Mouse (Mus musculus) limb, embryonic 10.5 days (tissue): Measurements from ENCODE around the gene Ifne. TPM values are rescaled to one million over a fixed set of nuclear protein-coding genes. Genes with fewer than 3 reads are reported as not detected.
"Not testable (repeated sequence)": the region's sequence is repeated elsewhere in the genome, so short reads cannot be mapped to it uniquely, and the experiment has no call there.

Source experiments
- DNase-seq: peaks from one replicate; pipeline ENCODE4 v3.0.0-alpha.2; 2017; ENCODE audit warnings: low spot score
- H3K27ac ChIP-seq: fragments of 300-500 bp; sonication (generic); 2 replicates; pipeline ENCODE4 v1.5.1; 2016; ENCODE audit warnings: mild to moderate bottlenecking
- H3K27me3 ChIP-seq: fragments of 300-500 bp; sonication (generic); 2 replicates; pipeline ENCODE4 v1.6.1; 2016; ENCODE audit warnings: low read depth, mild to moderate bottlenecking; ENCODE audit not compliant: poor library complexity, severe bottlenecking
- H3K36me3 ChIP-seq: fragments of 300-500 bp; sonication (generic); 2 replicates; pipeline ENCODE4 v1.6.1; 2016; ENCODE audit warnings: mild to moderate bottlenecking, moderate library complexity
- H3K4me1 ChIP-seq: fragments of 300-500 bp; sonication (generic); 2 replicates; pipeline ENCODE4 v1.6.1; 2016
- H3K4me3 ChIP-seq: fragments of 300-500 bp; sonication (generic); 2 replicates; pipeline ENCODE4 v1.5.1; 2016; ENCODE audit warnings: mild to moderate bottlenecking, moderate library complexity
- H3K9me3 ChIP-seq: fragments of 300-500 bp; sonication (generic); replicated peaks from 2 replicates; pipeline ENCODE4 v1.6.1; 2016; ENCODE audit warnings: mild to moderate bottlenecking
- WGBS: fragments of 180-500 bp; shearing (Covaris S2); methylation state at CpG from one replicate; pipeline ENCODE4 v1.1.7; 2016; 5-methylcytosine and 5-hydroxymethylcytosine counted together
- microRNA counts: library from miRNA; unstranded; fragments of <30 nt; microRNA quantifications from one replicate; lab custom pipeline; 2017
- microRNA-seq: library from miRNA; unstranded; fragments of <30 nt; microRNA quantifications from one replicate; pipeline ENCODE4, GENCODE M21; 2017
- polyA plus RNA-seq: library from polyadenylated mRNA; unstranded; fragments of >200 nt; fragmentation: Nextera tagmentation; extraction: Ambion mirVana; gene quantifications from 2 replicates; pipeline ENCODE4 v1.2.1, GENCODE M21; 2016

Gene Ifne
- polyA plus RNA-seq, 1 experiment from 2014 or later: not detected

- Histone ChIP-seq H3K4me1 (peaks cover 25% of the 10 kb centered on the region), H3K4me3 (no peak overlapping the region), H3K27me3 (peaks cover 26% of the 10 kb centered on the region), H3K9me3 (no peaks in the 10 kb centered on the region), H3K27ac (no peak overlapping the region), H3K36me3 (no peaks in the 10 kb centered on the region)
- WGBS: 11% methylated on average over 7 of the region's 7 CpGs
- no peak for DNase-seq
Observed at GRCm38 (mm10) chr4:88863309-88863708, 16.7 kb downstream of the Ifne start.

- DNase-seq: no peak
- Histone ChIP-seq H3K27me3 (peaks cover 9% of the 10 kb centered on the region), H3K36me3 (no peaks in the 10 kb centered on the region), H3K4me3 (no peak overlapping the region), H3K27ac (no peak overlapping the region), H3K4me1 (peaks cover 7% of the 10 kb centered on the region), H3K9me3 (no peaks in the 10 kb centered on the region)
Observed at GRCm38 (mm10) chr4:88859214-88859613, 20.8 kb downstream of the Ifne start.

GRCm38 (mm10) chr4:88851026-88851763, 28.8 kb downstream of the Ifne start:
- DNase-seq: no peak
- Histone ChIP-seq H3K9me3 (no peaks in the 10 kb centered on the region), H3K4me1 (no peaks in the 10 kb centered on the region), H3K27me3 (no peaks in the 10 kb centered on the region), H3K4me3 (no peak overlapping the region), H3K36me3 (no peaks in the 10 kb centered on the region), H3K27ac (no peak overlapping the region)
- WGBS: 81% methylated on average over 4 of the region's 4 CpGs

GRCm38 (mm10) chr4:88849698-88850097, 30.3 kb downstream of the Ifne start, which contains the start of gene Ifna1:
Gene Ifna1 (plus strand): TSS chr4:88850087.
- no peak within 1 kb of the TSS for H3K4me3 ChIP-seq
- H3K9me3 ChIP-seq: no peaks in the 10 kb centered on the region
- H3K36me3 ChIP-seq: no peaks in the 10 kb centered on the region
- H3K27ac ChIP-seq: no peak within 1 kb of the TSS
- no peak for DNase-seq
- no peaks in the 10 kb centered on the region for H3K27me3 ChIP-seq
- H3K4me1 ChIP-seq: no peaks in the 10 kb centered on the region
- 89% methylated on average over 1 of the region's 1 CpGs for WGBS

GRCm38 (mm10) chr4:88845334-88845733, 34.7 kb downstream of the Ifne start:
- DNase-seq: no peak
- 46% methylated on average over 2 of the region's 2 CpGs for WGBS
- Histone ChIP-seq H3K4me1 (no peaks in the 10 kb centered on the region), H3K27ac (no peak overlapping the region), H3K36me3 (no peaks in the 10 kb centered on the region), H3K9me3 (no peaks in the 10 kb centered on the region), H3K27me3 (no peaks in the 10 kb centered on the region), H3K4me3 (no peak overlapping the region)

GRCm38 (mm10) chr4:88841438-88841911, 38.5 kb downstream of the Ifne start, which contains the start of gene Ifna4:
Gene Ifna4 (plus strand): TSS chr4:88841861.
- Histone ChIP-seq H3K27me3 (no peaks in the 10 kb centered on the region), H3K4me1 (no peaks in the 10 kb centered on the region), H3K9me3 (no peaks in the 10 kb centered on the region), H3K27ac (no peak within 1 kb of the TSS), H3K36me3 (no peaks in the 10 kb centered on the region), H3K4me3 (no peak within 1 kb of the TSS)
- DNase-seq: no peak
- WGBS: 65% methylated on average over 2 of the region's 2 CpGs

- WGBS: 92% methylated on average over 3 of the region's 3 CpGs
- Histone ChIP-seq H3K36me3 (no peaks in the 10 kb centered on the region), H3K4me3 (no peak overlapping the region), H3K4me1 (no peaks in the 10 kb centered on the region), H3K27me3 (no peaks in the 10 kb centered on the region), H3K9me3 (no peaks in the 10 kb centered on the region), H3K27ac (no peak overlapping the region)
- no peak for DNase-seq
Observed at GRCm38 (mm10) chr4:88840058-88840457, 39.9 kb downstream of the Ifne start.

- 50% methylated on average over 3 of the region's 3 CpGs for WGBS
- DNase-seq: no peak
- H3K4me3 ChIP-seq: no peak overlapping the region
- H3K9me3 ChIP-seq: no peaks in the 10 kb centered on the region
- no peaks in the 10 kb centered on the region for H3K4me1 ChIP-seq
- no peak overlapping the region for H3K27ac ChIP-seq
- H3K36me3 ChIP-seq: no peaks in the 10 kb centered on the region
- no peaks in the 10 kb centered on the region for H3K27me3 ChIP-seq
Observed at GRCm38 (mm10) chr4:88838828-88839227, 41.2 kb downstream of the Ifne start.

GRCm38 (mm10) chr4:88835225-88835624, 44.8 kb downstream of the Ifne start, which contains the start of gene Ifna5:
Gene Ifna5 (plus strand): TSS chr4:88835525.
- DNase-seq, H3K36me3 ChIP-seq, H3K27ac ChIP-seq, H3K4me1 ChIP-seq, H3K27me3 ChIP-seq, H3K4me3 ChIP-seq, H3K9me3 ChIP-seq: not testable (repeated sequence)
- 85% methylated on average over 1 of the region's 1 CpGs for WGBS

- no peaks in the 10 kb centered on the region for H3K27me3 ChIP-seq
- no peak for DNase-seq
- H3K9me3 ChIP-seq: no peaks in the 10 kb centered on the region
- H3K27ac ChIP-seq: no peak overlapping the region
- H3K4me1 ChIP-seq: no peaks in the 10 kb centered on the region
- no peaks in the 10 kb centered on the region for H3K36me3 ChIP-seq
- 33% methylated on average over 4 of the region's 4 CpGs for WGBS
- H3K4me3 ChIP-seq: no peak overlapping the region
Observed at GRCm38 (mm10) chr4:88830523-88830922, 49.5 kb downstream of the Ifne start.

MicroRNA genes within 50 kb of the gene (microRNA counts, 519-probe panel; counts per million panel counts)
- microRNA mmu-miR-31 (lab: Ali Mortazavi, UCI): 684 counts per million, percentile 72 among the panel's probes with 10 or more counts

Small RNA genes within 50 kb of the gene (microRNA-seq; reads per million reads assigned to microRNA genes)
- gene Mir31: 61.8 reads per million, percentile 43 among the genes with 10 or more reads in this experiment

Other genes starting within 250 kb of the Ifne start
- gene C87499, start 245.8 kb downstream of the Ifne start, polyA plus RNA-seq: not detected in 2 replicates
- gene Ifna13, start 235.7 kb downstream of the Ifne start, polyA plus RNA-seq: 0.24 TPM in 1 of 2 replicates, not detected in the other
- gene Ifna16, start 203.3 kb downstream of the Ifne start, polyA plus RNA-seq: not detected in 2 replicates
- not detected in 2 replicates for gene Ifna2, start 196.3 kb downstream of the Ifne start, polyA plus RNA-seq
- gene Ifnab, start 188.8 kb downstream of the Ifne start, polyA plus RNA-seq: not detected in 2 replicates
- gene Gm26566, start 158.4 kb downstream of the Ifne start, polyA plus RNA-seq: 1.1 and 1.5 TPM in 2 replicates
- gene Klhl9, start 157.7 kb downstream of the Ifne start, polyA plus RNA-seq: 82.7 and 106 TPM in 2 replicates
- 0.33 TPM in 1 of 2 replicates, not detected in the other for gene Gm13271, start 125.3 kb downstream of the Ifne start, polyA plus RNA-seq
- gene Gm13283, start 120.1 kb downstream of the Ifne start, polyA plus RNA-seq: 0.40 and 0.54 TPM in 2 replicates
- gene Gm13290, start 106.4 kb downstream of the Ifne start, polyA plus RNA-seq: 0.74 and 0.94 TPM in 2 replicates
- gene Gm13289, start 103.3 kb downstream of the Ifne start, polyA plus RNA-seq: not detected in 2 replicates
- gene Gm13272, start 100.4 kb downstream of the Ifne start, polyA plus RNA-seq: not detected in 2 replicates
- gene Ifnz, start 98.1 kb downstream of the Ifne start, polyA plus RNA-seq: 0.16 and 0.39 TPM in 2 replicates
- gene Gm13276, start 94.5 kb downstream of the Ifne start, polyA plus RNA-seq: not detected in 2 replicates
- gene Gm13277, start 91.6 kb downstream of the Ifne start, polyA plus RNA-seq: not detected in 2 replicates
- not detected in 2 replicates for gene Gm13278, start 88.7 kb downstream of the Ifne start, polyA plus RNA-seq
- gene Gm13275, start 85.7 kb downstream of the Ifne start, polyA plus RNA-seq: not detected in 2 replicates
- gene Gm13279, start 82.8 kb downstream of the Ifne start, polyA plus RNA-seq: not detected in 2 replicates
- 0.28 and 0.48 TPM in 2 replicates for gene Gm13285, start 80.5 kb downstream of the Ifne start, polyA plus RNA-seq
- gene Gm13287, start 76.9 kb downstream of the Ifne start, polyA plus RNA-seq: not detected in 2 replicates
- 0.15 TPM in 1 of 2 replicates, not detected in the other for gene Gm13288, start 74.7 kb downstream of the Ifne start, polyA plus RNA-seq
- not detected in 2 replicates for gene Ifna7, start 64.0 kb downstream of the Ifne start, polyA plus RNA-seq
- gene Ifna11, start 60.2 kb downstream of the Ifne start, polyA plus RNA-seq: not detected in 2 replicates
- not detected in 2 replicates for gene Ifna6, start 52.8 kb downstream of the Ifne start, polyA plus RNA-seq
- gene Ifna5, start 44.7 kb downstream of the Ifne start, polyA plus RNA-seq: not detected in 2 replicates
- gene Ifna4, start 38.3 kb downstream of the Ifne start, polyA plus RNA-seq: not detected in 2 replicates
- gene Ifna1, start 30.1 kb downstream of the Ifne start, polyA plus RNA-seq: not detected in 2 replicates